Comparison of ENCODE assay signal across 8 mouse cellular contexts in the genomic region with DNA sequence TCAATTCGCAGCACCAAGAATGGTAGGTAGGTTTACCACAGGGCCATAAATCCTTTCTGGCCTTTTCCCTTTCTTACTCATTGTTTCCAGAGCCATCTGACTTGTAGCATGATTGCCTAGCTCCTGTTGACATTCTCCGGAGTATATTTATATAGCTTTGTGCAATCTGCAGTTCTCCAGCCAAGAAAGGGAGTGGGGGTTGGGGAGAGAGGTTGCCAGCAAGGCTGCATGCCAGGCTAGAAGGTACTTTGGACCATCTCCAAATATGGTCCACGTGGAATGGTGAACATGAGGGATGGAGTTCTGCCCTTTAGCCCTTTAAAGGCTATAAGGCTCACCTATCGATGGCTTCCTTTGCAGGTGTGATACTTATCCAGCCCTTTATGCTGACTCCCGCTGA. TPM values are rescaled to one million over a fixed set of nuclear protein-coding genes. Genes with fewer than 3 reads are reported as not detected.
DNase-seq lines count a peak whose midpoint lies in the region; ATAC-seq lines count a peak whose summit lies in the region.

No protein-coding gene starts in this region.

- no peak for ATAC-seq in neural tube, embryonic 15.5 days (ENCODE audit: low FRiP score)

- no peaks in the 10 kb centered on the region for H3K36me3 ChIP-seq in neural tube, embryonic 15.5 days

- peak; percentile 39 to 78 for DNase-seq in urinary bladder, adult 18-20 months (ENCODE audit: low spot score in 2 of 2)
- DNase-seq in urinary bladder, postnatal 4 days (ENCODE audit: low spot score in 2 of 2), result no peak
- peak; percentile 72 for DNase-seq in heart, adult 8-10 months (ENCODE audit: low spot score)
- peak; percentile 96 for DNase-seq in large intestine, adult 2 months (ENCODE audit: low read depth, low spot score)
- DNase-seq in yolk sac, embryonic 10.5 days (ENCODE audit: low spot score), result peak; percentile 42
- DNase-seq in c-Kit-positive CD71-positive TER-119-positive erythroid progenitor cells, embryonic 14.5 days (ENCODE audit: low spot score), result no peak
- no peak for DNase-seq in frontal cortex, postnatal 10 days (ENCODE audit: low spot score in 2 of 2)

- H3K4me2 ChIP-seq in neural tube, embryonic 15.5 days, result no peak overlapping the region

- peaks cover 32% of the 10 kb centered on the region for H3K4me1 ChIP-seq in neural tube, embryonic 15.5 days

- H3K9me3 ChIP-seq in neural tube, embryonic 15.5 days (replicated peaks), result no peaks in the 10 kb centered on the region

- WGBS in large intestine, adult 2 months, result 23% methylated on average over 5 of the region's 5 CpGs
- WGBS in neural tube, embryonic 15.5 days, result 72% methylated on average over 5 of the region's 5 CpGs

- H3K9ac ChIP-seq in neural tube, embryonic 15.5 days (replicated peaks), result no peak overlapping the region

- no peak overlapping the region for H3K27ac ChIP-seq in neural tube, embryonic 15.5 days (replicated peaks)

- H3K27me3 ChIP-seq in neural tube, embryonic 15.5 days (replicated peaks), result no peaks in the 10 kb centered on the region

- H3K4me3 ChIP-seq in neural tube, embryonic 15.5 days (replicated peaks), result no peak overlapping the region

RNA-seq across cellular contexts. Expression of gene Mical2, which starts 45.2 kb away (rescaled TPM):
- 100 to 1,000 TPM in 1 of 4 experiments, 10 to 100 TPM in 3; 82.0 to 100 (median 95.6) TPM for total RNA-seq in heart, adult 8-10 months (2022)
- polyA plus RNA-seq in large intestine, adult 2 months (2012; rRNA removed), result 18.2 and 30.2 TPM in 2 replicates
- 3.9 and 6.2 TPM in 2 replicates for polyA plus RNA-seq in neural tube, embryonic 15.5 days (2015; fragmentation: Nextera tagmentation; extraction: Ambion mirVana)

Comparison
In these comparisons a context has a peak if more than half of its experiments do, and no peak if none do; other contexts are left out.
1. DNase-seq: peak in urinary bladder, adult 18-20 months (2 of 2), heart, adult 8-10 months (single experiment), large intestine, adult 2 months (single experiment) and yolk sac, embryonic 10.5 days (single experiment); none in urinary bladder, postnatal 4 days (0 of 2), c-Kit-positive CD71-positive TER-119-positive erythroid progenitor cells, embryonic 14.5 days (single experiment) and frontal cortex, postnatal 10 days (0 of 2).